Mouse (Mus musculus) kidney, embryonic 14.5 days (tissue): ENCODE measurements at regions not wholly inside any gene's neighbourhood (a gene's known extent, or its start where the extent isn't known, plus 50 kb on each side); places are given as distances from the start of the nearest gene placed in this dataset.

ENCODE experiments used
- ATAC-seq: fragments of 200-750 bp; cut with Nextera tagmentation; 2 replicates; pipeline ENCODE4 v1.8.0; 2017; ENCODE audit warnings: moderate number of reproducible peaks, mild to moderate bottlenecking, moderate TSS enrichment, moderate library complexity; ENCODE audit not compliant: low FRiP score, low TSS enrichment
- H3K27ac ChIP-seq: fragments of 300-500 bp; sonication (generic); 2 replicates; pipeline ENCODE4 v1.5.1; 2014; ENCODE audit warnings: low read depth, mild to moderate bottlenecking, low read length, moderate library complexity, mixed read lengths
- H3K27me3 ChIP-seq: fragments of 300-500 bp; sonication (generic); 2 replicates; pipeline ENCODE4 v1.6.1; 2014; ENCODE audit warnings: mild to moderate bottlenecking, low read length; ENCODE audit not compliant: control insufficient read depth, insufficient read depth
- H3K36me3 ChIP-seq: fragments of 300-500 bp; sonication (generic); 2 replicates; pipeline ENCODE4 v1.6.1; 2014; ENCODE audit warnings: low read length, mixed read lengths; ENCODE audit not compliant: control insufficient read depth, insufficient read depth
- H3K4me1 ChIP-seq: fragments of 300-500 bp; sonication (generic); 2 replicates; pipeline ENCODE4 v1.6.1; 2014; ENCODE audit warnings: low read length, mixed read lengths; ENCODE audit not compliant: control insufficient read depth, insufficient read depth
- H3K4me2 ChIP-seq: fragments of 300-500 bp; sonication (generic); replicated peaks from 2 replicates; pipeline ENCODE4 v1.6.1; 2014; ENCODE audit warnings: low read depth, mild to moderate bottlenecking, low read length
- H3K4me3 ChIP-seq: fragments of 300-500 bp; sonication (generic); 2 replicates; pipeline ENCODE4 v1.5.1; 2014; ENCODE audit warnings: mild to moderate bottlenecking, low read length
- H3K9ac ChIP-seq: fragments of 300-500 bp; sonication (generic); 2 replicates; pipeline ENCODE4 v1.6.1; 2014; ENCODE audit warnings: low read depth, mild to moderate bottlenecking, low read length, moderate library complexity
- H3K9me3 ChIP-seq: fragments of 300-500 bp; sonication (generic); 2 replicates; pipeline ENCODE4 v1.6.1; 2016; ENCODE audit warnings: low read length; ENCODE audit not compliant: control insufficient read depth
- WGBS: fragments of 180-500 bp; shearing (Covaris S2); extraction: QIAGEN DNeasy Blood & Tissue Kit; methylation state at CpG from one replicate; pipeline ENCODE4 v1.1.7; 2014; 5-methylcytosine and 5-hydroxymethylcytosine counted together

DNA sequence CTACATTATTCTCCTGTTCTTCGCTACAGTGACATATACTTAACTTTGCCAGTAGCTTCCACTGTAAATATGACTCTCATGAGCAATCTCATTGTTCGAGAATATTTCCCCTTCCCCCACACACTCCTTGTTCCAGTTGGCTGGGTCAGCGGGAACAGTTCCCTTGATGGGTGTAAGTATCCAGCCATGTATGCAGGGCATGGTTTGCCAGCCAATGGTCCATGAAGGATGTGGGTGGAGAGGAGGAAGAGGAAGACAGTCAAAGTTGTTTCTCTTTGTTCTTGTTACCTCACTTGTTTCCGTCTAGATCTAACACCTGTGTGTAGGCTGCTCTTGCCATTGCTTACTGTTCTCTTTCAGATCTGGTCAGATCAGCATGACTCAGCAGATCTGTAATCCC, 298.1 kb upstream of the Fign start:
- H3K4me3 ChIP-seq: no peak overlapping the region
- no peaks in the 10 kb centered on the region for H3K27me3 ChIP-seq
- no peaks in the 10 kb centered on the region for H3K36me3 ChIP-seq
- H3K27ac ChIP-seq: no peak overlapping the region
- no peak overlapping the region for H3K4me2 ChIP-seq
- H3K9ac ChIP-seq: no peak overlapping the region
- 0 out of 2 replicates have a peak, but pooled peaks cover 3% of the 10 kb centered on the region for H3K4me1 ChIP-seq
- 44% methylated on average over 4 of the region's 4 CpGs for WGBS
- H3K9me3 ChIP-seq: no peaks in the 10 kb centered on the region
- peak; percentile 94 for ATAC-seq

DNA sequence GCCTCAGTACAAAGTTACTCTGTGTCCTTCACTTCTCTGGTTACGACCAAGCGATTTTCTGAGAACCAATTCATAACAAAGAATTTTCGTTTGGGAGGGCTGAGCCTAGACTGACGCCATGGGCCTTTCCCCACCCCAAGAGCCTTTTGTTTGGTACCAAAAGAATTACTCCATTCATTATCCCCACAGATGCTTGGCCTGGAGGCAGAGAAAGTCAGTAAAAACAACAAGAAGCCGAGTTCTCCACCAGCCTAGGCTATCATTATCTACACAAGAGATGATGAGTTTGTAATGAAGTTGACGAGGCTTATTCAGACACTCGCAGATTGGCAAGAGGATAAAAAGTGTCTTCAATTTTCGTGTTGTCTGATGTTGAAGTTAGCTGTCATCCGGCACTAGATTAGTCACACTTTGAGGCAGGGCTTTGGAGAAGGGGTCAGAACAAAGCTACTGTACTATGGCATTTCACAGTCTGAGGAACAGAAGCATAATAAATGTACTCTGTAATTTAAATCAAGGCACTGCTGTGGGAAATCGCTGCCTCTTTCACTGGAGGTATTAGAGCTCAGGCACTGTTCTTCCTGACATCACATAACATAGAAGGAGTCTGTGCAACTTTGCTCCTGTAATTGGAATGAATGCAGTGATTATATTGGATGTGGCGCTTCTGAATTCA, 296.9 kb upstream of the Fign start:
- Histone ChIP-seq H3K27ac (no peak overlapping the region), H3K9me3 (no peaks in the 10 kb centered on the region), H3K27me3 (no peaks in the 10 kb centered on the region), H3K9ac (no peak overlapping the region), H3K36me3 (no peaks in the 10 kb centered on the region), H3K4me2 (no peak overlapping the region), H3K4me1 (0 out of 2 replicates have a peak, but pooled peaks cover 3% of the 10 kb centered on the region), H3K4me3 (no peak overlapping the region)
- 47% methylated on average over 11 of the region's 11 CpGs for WGBS
- no peak for ATAC-seq

DNA sequence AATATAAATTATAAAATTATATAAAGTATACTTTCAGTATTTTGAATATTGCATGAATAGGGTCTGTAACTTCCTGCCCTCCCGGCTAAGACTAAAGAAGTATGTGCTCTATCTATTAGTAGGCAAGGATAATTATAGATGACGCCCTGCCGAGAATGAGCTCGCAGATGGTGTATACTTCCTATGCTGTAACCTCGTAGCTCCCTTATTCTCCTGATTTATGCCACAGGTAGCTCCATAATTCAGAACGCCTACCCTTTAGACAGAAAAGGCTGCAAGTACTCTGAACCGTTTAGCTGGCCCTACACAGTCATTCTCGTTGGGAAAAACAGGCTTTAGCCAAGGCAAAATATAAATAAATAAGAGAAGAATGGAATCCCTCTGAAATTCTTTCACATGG, 296.4 kb upstream of the Fign start:
- Histone ChIP-seq H3K36me3 (no peaks in the 10 kb centered on the region), H3K9ac (no peak overlapping the region), H3K4me2 (no peak overlapping the region), H3K4me1 (0 out of 2 replicates have a peak, but pooled peaks cover 3% of the 10 kb centered on the region), H3K27me3 (no peaks in the 10 kb centered on the region), H3K27ac (no peak overlapping the region), H3K4me3 (no peak overlapping the region), H3K9me3 (no peaks in the 10 kb centered on the region)
- WGBS: 55% methylated on average over 8 of the region's 8 CpGs
- no peak for ATAC-seq

DNA sequence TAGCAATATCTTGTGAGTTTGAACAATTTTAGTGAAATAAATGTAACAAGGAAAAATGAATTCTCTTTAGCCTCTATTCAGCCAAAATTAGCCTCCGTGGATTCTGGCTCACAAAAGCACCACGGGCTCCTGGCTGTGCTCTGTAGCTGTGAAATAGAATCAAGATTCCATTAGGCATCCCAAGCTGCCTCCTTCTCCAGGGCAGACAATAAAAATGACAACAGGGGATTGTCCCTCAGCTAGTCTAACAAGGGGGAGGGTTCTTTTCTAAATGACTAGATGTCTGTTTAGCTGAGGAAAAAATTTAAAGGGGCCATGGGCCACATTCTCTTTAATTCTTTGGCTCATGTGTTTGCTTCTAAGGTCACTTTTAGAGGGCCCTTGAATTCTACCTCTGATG, 272.0 kb upstream of the Fign start:
- H3K4me2 ChIP-seq: no peak overlapping the region
- H3K9ac ChIP-seq: no peak overlapping the region
- 21% methylated on average over 2 of the region's 2 CpGs for WGBS
- no peaks in the 10 kb centered on the region for H3K4me1 ChIP-seq
- no peak for ATAC-seq
- no peaks in the 10 kb centered on the region for H3K36me3 ChIP-seq
- no peaks in the 10 kb centered on the region for H3K27me3 ChIP-seq
- H3K27ac ChIP-seq: no peak overlapping the region
- no peak overlapping the region for H3K4me3 ChIP-seq
- H3K9me3 ChIP-seq: no peaks in the 10 kb centered on the region

DNA sequence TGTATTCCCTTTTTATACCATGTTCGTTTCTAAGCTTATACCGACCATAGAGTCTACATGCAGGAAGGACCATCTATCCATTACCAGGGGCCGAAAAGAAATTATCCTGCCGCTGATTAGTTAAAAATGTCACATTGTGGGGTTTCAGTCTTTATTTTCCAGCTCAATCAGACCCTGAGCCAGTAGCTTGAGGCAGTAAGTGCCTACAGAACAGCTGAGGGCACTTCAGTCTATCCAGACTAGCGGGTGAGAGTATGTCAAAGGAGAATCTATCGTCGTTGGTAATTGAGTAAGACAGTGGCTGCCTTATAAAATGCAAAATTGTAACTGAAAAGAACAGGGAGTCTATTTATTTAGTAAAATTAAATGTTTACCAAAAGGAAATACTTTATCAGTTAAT, 269.4 kb upstream of the Fign start:
- no peak overlapping the region for H3K4me2 ChIP-seq

DNA sequence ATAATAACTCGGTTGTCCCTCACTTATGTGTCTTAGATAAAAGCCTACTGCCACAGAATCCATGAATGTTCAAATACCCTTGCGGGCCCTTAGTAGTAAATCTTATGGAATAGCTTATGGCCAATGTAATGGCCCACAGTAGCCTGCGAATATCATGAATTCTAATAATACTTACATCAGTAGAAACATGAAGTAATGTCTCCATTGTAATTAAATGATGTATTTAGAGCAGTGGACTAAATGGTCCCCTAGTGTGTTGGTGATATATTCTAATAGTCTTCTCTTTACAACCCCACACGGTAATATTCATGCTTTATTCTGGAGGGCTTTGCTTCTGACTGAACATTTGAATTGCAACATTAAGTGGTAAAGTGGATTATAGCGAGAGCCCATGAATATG, 268.7 kb upstream of the Fign start:
- H3K4me3 ChIP-seq: no peak overlapping the region
- H3K4me2 ChIP-seq: no peak overlapping the region
- H3K9ac ChIP-seq: no peak overlapping the region
- no peaks in the 10 kb centered on the region for H3K4me1 ChIP-seq
- H3K27ac ChIP-seq: no peak overlapping the region
- no peaks in the 10 kb centered on the region for H3K36me3 ChIP-seq
- no peak for ATAC-seq
- WGBS: 82% methylated on average over 5 of the region's 5 CpGs
- H3K27me3 ChIP-seq: no peaks in the 10 kb centered on the region
- H3K9me3 ChIP-seq: no peaks in the 10 kb centered on the region

More for the DNA sequence above, 269.4 kb upstream of the Fign start:
- no peak for ATAC-seq
- H3K9me3 ChIP-seq: no peaks in the 10 kb centered on the region
- H3K27ac ChIP-seq: no peak overlapping the region
- WGBS: 92% methylated on average over 7 of the region's 7 CpGs
- H3K36me3 ChIP-seq: no peaks in the 10 kb centered on the region
- no peaks in the 10 kb centered on the region for H3K27me3 ChIP-seq
- no peaks in the 10 kb centered on the region for H3K4me1 ChIP-seq
- H3K9ac ChIP-seq: no peak overlapping the region
- H3K4me3 ChIP-seq: no peak overlapping the region

DNA sequence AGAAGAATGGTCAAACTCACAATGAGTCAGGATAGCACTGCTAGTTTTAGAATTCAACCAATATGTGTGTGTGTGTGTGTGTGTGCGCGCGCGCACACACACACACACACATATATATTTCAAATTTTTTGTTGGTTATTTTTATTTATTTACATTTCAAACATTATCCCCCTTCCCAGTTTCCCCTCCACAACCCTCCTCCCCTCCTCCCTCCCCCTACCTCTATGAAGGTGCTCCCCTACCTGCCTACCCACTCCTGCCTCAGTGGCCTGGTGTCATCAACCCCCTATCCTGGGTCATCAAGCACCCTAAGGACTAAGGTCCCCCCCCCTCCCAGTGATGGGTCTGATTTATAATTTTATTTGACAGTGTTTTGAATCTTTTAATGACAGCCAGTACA, 258.4 kb upstream of the Fign start:
- WGBS: 96% methylated on average over 4 of the region's 4 CpGs
- Histone ChIP-seq H3K36me3 (no peaks in the 10 kb centered on the region), H3K9ac (no peak overlapping the region), H3K27me3 (no peaks in the 10 kb centered on the region), H3K4me1 (no peaks in the 10 kb centered on the region), H3K27ac (no peak overlapping the region), H3K4me2 (no peak overlapping the region), H3K4me3 (no peak overlapping the region), H3K9me3 (no peaks in the 10 kb centered on the region)
- ATAC-seq: no peak

DNA sequence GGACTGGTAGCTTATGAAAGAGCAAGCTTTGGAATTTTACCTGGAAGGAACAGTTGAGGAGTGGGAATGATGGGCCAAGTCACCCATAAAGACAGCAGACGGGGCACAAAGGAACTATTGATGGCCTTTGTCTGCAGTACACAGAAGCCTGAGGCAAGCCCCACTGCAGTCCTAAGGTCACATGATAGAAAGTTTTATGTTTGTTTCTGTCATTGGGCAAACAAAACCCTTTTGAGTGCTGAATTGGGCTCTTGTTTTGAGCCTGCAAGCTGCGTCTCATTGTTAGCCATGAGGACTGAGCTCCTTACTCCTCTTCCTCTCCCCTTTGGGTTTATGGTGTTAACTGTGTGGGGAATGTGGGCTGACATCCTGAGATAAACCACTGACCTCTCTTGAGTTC, 227.7 kb upstream of the Fign start:
- ATAC-seq: no peak
- Histone ChIP-seq H3K4me2 (no peak overlapping the region), H3K9me3 (no peaks in the 10 kb centered on the region), H3K27me3 (no peaks in the 10 kb centered on the region), H3K27ac (no peak overlapping the region), H3K36me3 (no peaks in the 10 kb centered on the region), H3K4me3 (no peak overlapping the region), H3K9ac (no peak overlapping the region), H3K4me1 (no peaks in the 10 kb centered on the region)
- WGBS: 46% methylated on average over 2 of the region's 2 CpGs
